Mouse (Mus musculus) heart, embryonic 10.5 days (tissue): ENCODE data around the gene Gm3435. TPM values are rescaled to one million over a fixed set of nuclear protein-coding genes. Genes with fewer than 3 reads are reported as not detected.
A peak's percentile ranks its signal among the peaks of the same experiment; 100 is the strongest.
"Not testable (repeated sequence)": the region's sequence is repeated elsewhere in the genome, so short reads cannot be mapped to it uniquely, and the experiment has no call there.

Source experiments
- DNase-seq: peaks from one replicate; pipeline ENCODE4 v3.0.0-alpha.2; 2017; ENCODE audit warnings: low spot score
- H3K27ac ChIP-seq: fragments of 300-500 bp; sonication (generic); 2 replicates; pipeline ENCODE4 v1.5.1; 2016; ENCODE audit warnings: mild to moderate bottlenecking
- H3K27me3 ChIP-seq: fragments of 300-500 bp; sonication (generic); 2 replicates; pipeline ENCODE4 v1.6.1; 2016; ENCODE audit warnings: mild to moderate bottlenecking; ENCODE audit not compliant: poor library complexity, insufficient read depth, severe bottlenecking
- H3K36me3 ChIP-seq: fragments of 300-500 bp; sonication (generic); 2 replicates; pipeline ENCODE4 v1.6.1; 2016; ENCODE audit warnings: mild to moderate bottlenecking, moderate library complexity
- H3K4me1 ChIP-seq: fragments of 300-500 bp; sonication (generic); 2 replicates; pipeline ENCODE4 v1.6.1; 2016; ENCODE audit warnings: mild to moderate bottlenecking
- H3K4me3 ChIP-seq: fragments of 300-500 bp; sonication (generic); 2 replicates; pipeline ENCODE4 v1.5.1; 2016; ENCODE audit warnings: mild to moderate bottlenecking, moderate library complexity
- H3K9me3 ChIP-seq: fragments of 300-500 bp; sonication (generic); 2 replicates; pipeline ENCODE4 v1.6.1; 2016; ENCODE audit warnings: mild to moderate bottlenecking, moderate library complexity
- WGBS: fragments of 180-500 bp; shearing (Covaris S2); methylation state at CpG from one replicate; pipeline ENCODE4 v1.1.7; 2016; 5-methylcytosine and 5-hydroxymethylcytosine counted together
- polyA plus RNA-seq: library from polyadenylated mRNA; unstranded; fragments of >200 nt; fragmentation: Nextera tagmentation; extraction: Ambion mirVana; gene quantifications from 2 replicates; pipeline ENCODE4 v1.2.1, GENCODE M21; 2016

Gene Gm3435
- polyA plus RNA-seq, 1 experiment from 2014 or later, result 4.7 TPM

GRCm38 (mm10) chr17:15000047-15000446 is 9.9 kb upstream of the Gm3435 start:
- H3K4me3 ChIP-seq, H3K27me3 ChIP-seq, H3K36me3 ChIP-seq, H3K27ac ChIP-seq, DNase-seq, H3K4me1 ChIP-seq, H3K9me3 ChIP-seq: not testable (repeated sequence)
- WGBS, result no CpG with 5 or more reads among the region's 4 CpGs

GRCm38 (mm10) chr17:15009088-15009487 is 888 bp upstream of the Gm3435 start:
- H3K27me3 ChIP-seq, H3K36me3 ChIP-seq, H3K4me3 ChIP-seq, DNase-seq, H3K27ac ChIP-seq, H3K4me1 ChIP-seq, H3K9me3 ChIP-seq: not testable (repeated sequence)
- WGBS, result no CpG with 5 or more reads among the region's 3 CpGs

GRCm38 (mm10) chr17:15021503-15022220 is 11.7 kb downstream of the Gm3435 start:
- H3K27me3 ChIP-seq, H3K4me3 ChIP-seq, H3K9me3 ChIP-seq, H3K4me1 ChIP-seq, H3K36me3 ChIP-seq, H3K27ac ChIP-seq: not testable (repeated sequence)
- DNase-seq, result peak; percentile 36
- WGBS, result 84% methylated on average over 3 of the region's 3 CpGs

DNA sequence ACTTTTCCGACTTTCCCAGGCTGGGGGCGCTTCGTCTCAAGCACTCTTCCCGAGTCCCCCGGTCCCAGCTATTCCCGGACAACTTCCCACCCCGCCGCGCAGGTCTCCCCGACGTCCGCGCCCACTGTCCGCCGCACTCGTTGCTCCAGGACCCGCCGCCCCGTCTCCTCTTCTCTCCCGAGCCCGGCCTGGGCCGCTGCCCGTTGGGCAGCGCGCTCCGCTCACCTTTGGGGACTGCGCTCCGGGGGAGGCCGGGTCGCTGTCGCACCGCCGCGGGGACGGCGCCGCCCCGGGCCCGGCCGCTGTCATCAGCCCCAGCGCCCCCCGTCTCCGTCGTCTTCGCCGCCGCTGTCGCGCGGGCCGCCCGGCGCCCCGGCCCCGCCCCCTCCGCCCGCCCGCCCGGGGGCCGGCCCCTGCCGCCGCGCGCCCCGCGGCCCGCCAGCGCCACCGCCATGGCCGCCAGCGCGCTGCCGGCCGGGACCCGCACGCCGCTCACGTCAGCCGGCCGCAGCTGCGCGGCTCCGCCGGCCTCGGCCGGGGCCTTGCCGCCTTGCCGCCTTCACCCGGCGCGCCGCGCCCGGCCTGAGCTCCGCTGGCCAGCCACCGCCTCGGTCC is 14.0 kb downstream of the Gm3435 start:
- not testable (repeated sequence) for H3K4me3 ChIP-seq, H3K36me3 ChIP-seq, H3K4me1 ChIP-seq, H3K27me3 ChIP-seq, H3K27ac ChIP-seq, H3K9me3 ChIP-seq, DNase-seq
- no CpG with 5 or more reads among the region's 97 CpGs for WGBS

DNA sequence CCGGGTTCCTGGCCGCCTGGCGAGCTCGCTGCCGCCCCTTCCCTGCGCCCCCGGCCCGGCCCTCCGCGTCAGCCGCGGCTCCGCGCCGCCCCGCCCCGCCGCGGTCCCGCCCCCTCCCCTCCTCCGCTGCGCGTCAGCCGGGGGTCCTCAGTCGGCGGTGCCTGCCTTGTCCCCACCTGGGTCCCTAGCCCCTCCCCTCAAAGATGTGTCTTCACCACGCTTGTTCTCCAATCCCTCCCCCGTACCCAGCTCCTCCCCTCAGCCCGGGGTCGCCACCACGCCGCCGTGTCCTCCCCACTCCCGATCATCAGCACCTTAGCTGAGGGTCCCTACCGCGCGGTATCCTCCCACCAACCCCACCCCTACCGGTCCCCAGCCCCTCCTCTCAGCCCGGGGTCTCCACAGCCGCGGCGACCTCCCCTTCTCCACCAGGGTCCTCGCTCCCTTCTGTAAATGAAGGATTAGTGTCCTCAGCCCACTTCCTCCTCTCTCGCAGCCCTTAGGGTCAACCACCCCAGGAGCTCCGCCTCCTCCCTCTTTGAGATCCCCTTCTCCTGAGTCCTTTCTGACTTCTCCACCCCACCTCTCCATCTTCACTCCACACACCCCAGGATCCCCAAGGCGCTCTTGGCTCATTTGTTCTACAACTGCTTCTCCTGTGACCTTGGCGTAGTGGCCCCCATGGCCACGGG is 14.7 kb downstream of the Gm3435 start:
- no CpG with 5 or more reads among the region's 48 CpGs for WGBS

GRCm38 (mm10) chr17:15025513-15025912 is 15.5 kb downstream of the Gm3435 start:
- not testable (repeated sequence) for H3K4me1 ChIP-seq, H3K9me3 ChIP-seq, DNase-seq, H3K4me3 ChIP-seq, H3K36me3 ChIP-seq, H3K27me3 ChIP-seq, H3K27ac ChIP-seq
- no CpG with 5 or more reads among the region's 6 CpGs for whole genome bisulfite sequencing

More for the DNA sequence above, 14.7 kb downstream of the Gm3435 start:
- H3K27ac ChIP-seq, H3K9me3 ChIP-seq, H3K27me3 ChIP-seq, H3K4me1 ChIP-seq, H3K4me3 ChIP-seq, DNase-seq, H3K36me3 ChIP-seq: not testable (repeated sequence)

DNA sequence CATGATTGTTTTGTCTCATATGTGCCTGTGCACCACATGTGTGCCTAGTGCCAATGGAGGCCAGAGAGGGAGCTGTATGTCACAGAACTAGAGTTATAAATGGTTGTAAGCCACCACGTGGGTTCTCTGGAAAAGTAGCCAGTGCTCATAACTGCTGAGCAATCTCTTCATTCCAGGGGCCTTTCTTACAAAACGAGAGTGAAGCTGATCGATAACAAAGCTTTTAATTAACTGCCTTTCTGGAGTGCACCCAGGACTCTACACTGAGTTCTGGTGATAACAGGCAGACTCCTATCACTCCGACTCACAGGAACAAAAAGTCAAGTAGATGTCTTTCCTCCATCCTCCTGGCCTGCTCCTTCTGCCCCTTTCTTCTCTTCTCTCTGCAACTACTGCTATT is 21.4 kb downstream of the Gm3435 start:
- not testable (repeated sequence) for DNase-seq, H3K4me1 ChIP-seq, H3K9me3 ChIP-seq, H3K27ac ChIP-seq, H3K36me3 ChIP-seq, H3K4me3 ChIP-seq, H3K27me3 ChIP-seq
- no CpG with 5 or more reads among the region's 4 CpGs for WGBS

DNA sequence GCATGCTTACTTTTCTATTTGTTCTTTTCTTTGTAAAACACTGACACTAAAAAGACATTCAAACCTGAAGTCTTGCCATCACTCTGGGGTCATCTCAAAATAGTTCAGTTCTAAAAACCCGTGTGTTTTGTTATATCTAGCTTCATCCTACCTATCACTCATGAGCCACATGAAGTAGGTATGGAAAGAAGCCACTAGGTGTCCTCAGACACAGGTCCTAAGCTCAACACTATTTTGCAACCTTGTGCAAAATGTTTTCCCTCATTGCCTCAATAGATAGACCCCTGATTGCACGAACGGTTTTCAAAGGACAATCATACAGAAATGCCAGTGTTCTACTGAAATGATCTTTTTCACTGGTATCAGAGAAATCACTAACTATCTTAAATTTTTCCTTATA is 30.5 kb downstream of the Gm3435 start:
- H3K9me3 ChIP-seq, H3K27ac ChIP-seq, H3K4me3 ChIP-seq, DNase-seq, H3K36me3 ChIP-seq, H3K4me1 ChIP-seq, H3K27me3 ChIP-seq: not testable (repeated sequence)
- no CpG with 5 or more reads among the region's 3 CpGs for WGBS

GRCm38 (mm10) chr17:15041175-15041729 is 31.3 kb downstream of the Gm3435 start, which contains the start of the genes Ermard, Tcte3 and Gm3448:
Ermard (plus strand) TSS chr17:15041208.
Tcte3 (minus strand) TSS chr17:15041488.
Gm3448 (minus strand) TSS chr17:15041537.
- WGBS, result 0% methylated on average over 17 of the region's 56 CpGs
- DNase-seq, H3K4me1 ChIP-seq, H3K9me3 ChIP-seq, H3K27me3 ChIP-seq, H3K27ac ChIP-seq, H3K4me3 ChIP-seq, H3K36me3 ChIP-seq: not testable (repeated sequence)

DNA sequence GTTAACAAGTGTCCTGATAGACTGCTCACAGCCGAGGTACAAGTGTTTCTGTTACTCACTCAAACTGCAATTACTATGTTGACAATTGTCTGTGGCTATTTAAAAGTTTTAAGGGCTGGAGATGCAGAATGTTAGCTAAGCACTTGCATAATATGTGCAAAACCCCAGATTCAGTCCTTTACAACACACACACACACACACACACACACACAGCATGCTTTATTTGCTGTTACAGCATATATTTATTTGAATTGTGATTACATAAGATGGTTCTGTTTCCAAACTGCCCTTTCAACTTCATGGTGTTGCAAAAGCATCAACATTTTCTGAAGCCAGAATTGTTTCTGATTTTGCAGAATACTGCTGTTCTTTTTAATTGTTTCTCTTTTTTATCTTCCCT is 40.4 kb downstream of the Gm3435 start:
- H3K4me1 ChIP-seq, result not testable (repeated sequence)
- WGBS, result no CpG with 5 or more reads among the region's 1 CpGs

GRCm38 (mm10) chr17:15052766-15053165 is 42.8 kb downstream of the Gm3435 start:
- DNase-seq, result peak; percentile 11
- 72% methylated on average over 1 of the region's 1 CpGs for WGBS
- H3K36me3 ChIP-seq, H3K4me3 ChIP-seq, H3K27me3 ChIP-seq, H3K4me1 ChIP-seq, H3K9me3 ChIP-seq, H3K27ac ChIP-seq: not testable (repeated sequence)

More for the DNA sequence above, 40.4 kb downstream of the Gm3435 start:
- H3K27ac ChIP-seq, H3K36me3 ChIP-seq, DNase-seq, H3K9me3 ChIP-seq, H3K4me3 ChIP-seq, H3K27me3 ChIP-seq: not testable (repeated sequence)

DNA sequence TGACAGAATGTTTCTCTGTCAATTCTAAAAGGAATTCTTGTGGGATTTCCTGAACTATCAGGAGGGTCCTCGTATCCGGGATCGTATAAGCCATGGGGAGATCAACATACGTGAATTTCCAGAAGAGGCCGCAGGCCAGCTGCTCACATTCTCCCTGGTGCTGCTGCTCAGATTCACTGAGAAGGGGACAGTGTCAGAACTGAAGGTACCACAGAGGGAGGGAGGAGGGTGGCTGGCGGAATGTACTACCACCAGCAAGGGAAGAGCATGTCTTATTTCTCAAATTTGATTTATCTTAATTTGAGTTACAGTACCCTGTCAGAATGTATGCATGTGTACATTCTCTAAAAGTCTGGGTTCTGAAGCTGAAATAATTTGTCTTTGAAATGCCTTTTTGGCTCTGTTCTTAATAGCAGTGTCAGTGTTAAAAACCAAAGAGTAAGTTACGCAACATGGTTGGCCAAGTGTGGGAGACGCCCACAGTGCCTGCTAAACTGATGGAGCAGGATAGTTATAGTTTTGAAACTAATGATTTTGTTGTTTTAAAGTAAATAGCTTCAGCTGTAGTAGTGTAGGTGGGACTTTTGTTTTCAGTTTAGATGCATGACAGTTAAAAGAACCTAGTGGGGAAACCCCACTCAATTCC is 43.3 kb downstream of the Gm3435 start:
- not testable (repeated sequence) for H3K9me3 ChIP-seq, H3K27me3 ChIP-seq, H3K4me1 ChIP-seq, DNase-seq, H3K36me3 ChIP-seq, H3K27ac ChIP-seq, H3K4me3 ChIP-seq
- 95% methylated on average over 6 of the region's 8 CpGs for WGBS

- not testable (repeated sequence) for H3K27me3 ChIP-seq, H3K27ac ChIP-seq, H3K9me3 ChIP-seq, H3K4me3 ChIP-seq, H3K36me3 ChIP-seq, DNase-seq
- WGBS, result 88% methylated on average over 12 of the region's 13 CpGs
- H3K4me1 ChIP-seq, result peaks cover 13% of the 10 kb centered on the region
Measured at GRCm38 (mm10) chr17:15053829-15054200, 43.8 kb downstream of the Gm3435 start.
